Mouse (Mus musculus) myocyte (in vitro differentiated cells): ENCODE data around the gene Gatad2a. TPM values are rescaled to one million over a fixed set of nuclear protein-coding genes. Genes with fewer than 3 reads are reported as not detected.
"Not testable (repeated sequence)": the region's sequence is repeated elsewhere in the genome, so short reads cannot be mapped to it uniquely, and the experiment has no call there.

Source experiments
- H3K27me3 ChIP-seq: one replicate; pipeline ENCODE4 v1.6.1; 2011; ENCODE audit not compliant: control insufficient read depth, insufficient read depth, insufficient read length
- H3K36me3 ChIP-seq: one replicate; pipeline ENCODE4 v1.6.1; 2011; ENCODE audit not compliant: control insufficient read depth, insufficient read depth
- H3K4me2 ChIP-seq: one replicate; pipeline ENCODE4 v1.6.1; 2011; ENCODE audit warnings: low read depth, control low read depth
- H3K4me3 ChIP-seq: one replicate; pipeline ENCODE4 v1.5.1; 2011; ENCODE audit warnings: mild to moderate bottlenecking, control low read depth, moderate library complexity
- H3K79me2 ChIP-seq: one replicate; pipeline ENCODE4 v1.6.1; 2011; ENCODE audit not compliant: control insufficient read depth, insufficient read depth
- H3ac ChIP-seq: one replicate; pipeline ENCODE4 v1.6.1; 2011; ENCODE audit not compliant: control insufficient read depth, insufficient read length
- CEBPB ChIP-seq: IDR thresholded peaks from 2 replicates; pipeline ENCODE4 v1.6.1; 2011; ENCODE audit warnings: mild to moderate bottlenecking, moderate library complexity; ENCODE audit not compliant: poor library complexity, insufficient read depth, severe bottlenecking
- E2F4 ChIP-seq: IDR thresholded peaks from one replicate; pipeline ENCODE4 v1.6.1; 2011; ENCODE audit warnings: mild to moderate bottlenecking, control low read depth, moderate library complexity; ENCODE audit not compliant: insufficient read depth
- MAX ChIP-seq: IDR thresholded peaks from one replicate; pipeline ENCODE4 v1.6.1; 2011; ENCODE audit warnings: low read depth, mild to moderate bottlenecking, control low read depth
- MYOD1 ChIP-seq, 3 experiments: IDR thresholded peaks; one replicate each; pipeline ENCODE4 v1.6.1; 2011; ENCODE audit warnings: control low read depth in 2 of 3, low read depth in 2 of 3, mild to moderate bottlenecking in 2 of 3, moderate library complexity in 1 of 3; ENCODE audit not compliant: insufficient read length in 2 of 3, control insufficient read depth in 1 of 3
- MYOG ChIP-seq, 3 experiments: IDR thresholded peaks; one replicate each; pipeline ENCODE4 v1.6.1; 2011; ENCODE audit warnings: control low read depth in 2 of 3, low read depth in 2 of 3, mild to moderate bottlenecking in 2 of 3; ENCODE audit not compliant: insufficient read length in 2 of 3, control insufficient read depth in 1 of 3, insufficient read depth in 1 of 3
- POLR2A ChIP-seq: IDR thresholded peaks from one replicate; pipeline ENCODE4 v1.6.1; 2011; ENCODE audit warnings: low read depth, mild to moderate bottlenecking, control low read depth, moderate library complexity; ENCODE audit not compliant: insufficient read length
- POLR2AphosphoS2 ChIP-seq: IDR thresholded peaks from one replicate; pipeline ENCODE4 v1.6.1; 2011; ENCODE audit warnings: low read depth, control low read depth; ENCODE audit not compliant: insufficient read length
- REST ChIP-seq: IDR thresholded peaks from one replicate; pipeline ENCODE4 v1.6.1; 2011; ENCODE audit warnings: mild to moderate bottlenecking, control low read depth, moderate library complexity; ENCODE audit not compliant: insufficient read depth, insufficient read length
- SRF ChIP-seq: IDR thresholded peaks from one replicate; pipeline ENCODE4 v1.6.1; 2011; ENCODE audit warnings: low read depth; ENCODE audit not compliant: control insufficient read depth, insufficient read length
- TCF12 ChIP-seq: IDR thresholded peaks from one replicate; pipeline ENCODE4 v1.6.1; 2011; ENCODE audit warnings: mild to moderate bottlenecking, control low read depth; ENCODE audit not compliant: poor library complexity, insufficient read depth, severe bottlenecking
- TCF3 ChIP-seq: IDR thresholded peaks from one replicate; pipeline ENCODE4 v1.6.1; 2011; ENCODE audit warnings: low read depth, control low read depth; ENCODE audit not compliant: insufficient read length
- USF1 ChIP-seq: IDR thresholded peaks from one replicate; pipeline ENCODE4 v1.6.1; 2011; ENCODE audit warnings: low read depth, mild to moderate bottlenecking, control low read depth, moderate library complexity
- polyA plus RNA-seq: library from polyadenylated mRNA; unstranded; fragments of >200 nt; fragmentation: generic; extraction: Trizol; gene quantifications from one replicate; pipeline ENCODE4 v1.2.1, GENCODE M21; 2012; ENCODE audit warnings: missing spikeins

Gene Gatad2a
- polyA plus RNA-seq, 1 experiment, result 46.7 TPM

- TF ChIP-seq MYOG (IDR thresholded peaks at IDR 0.05; ENCODE audit: control insufficient read depth in 1 of 3, insufficient read depth in 1 of 3, insufficient read length in 2 of 3, low read depth in 2 of 3), result no peak
- no peak for TF ChIP-seq MYOD1 (IDR thresholded peaks at IDR 0.05; ENCODE audit: control insufficient read depth in 1 of 3, insufficient read length in 2 of 3, low read depth in 2 of 3)
- no peak for TF ChIP-seq TCF3
- no peak for TF ChIP-seq POLR2A
- no peak for TF ChIP-seq E2F4
- no peak for TF ChIP-seq MAX
- TF ChIP-seq SRF, result no peak
- no peak for TF ChIP-seq USF1
- TF ChIP-seq REST, result no peak
- no peak for TF ChIP-seq TCF12
- TF ChIP-seq CEBPB, result no peak
- no peak for TF ChIP-seq POLR2AphosphoS2
- Histone ChIP-seq H3K4me3 (peak overlapping the region; percentile 42), H3ac (peak overlapping the region; percentile 19), H3K36me3 (no peaks in the 10 kb centered on the region), H3K27me3 (no peaks in the 10 kb centered on the region), H3K79me2 (peaks cover 39% of the 10 kb centered on the region), H3K4me2 (peak overlapping the region; percentile 92)
Observed at GRCm38 (mm10) chr8:69995422-69995775, 785 bp downstream of the Gatad2a start.

DNA sequence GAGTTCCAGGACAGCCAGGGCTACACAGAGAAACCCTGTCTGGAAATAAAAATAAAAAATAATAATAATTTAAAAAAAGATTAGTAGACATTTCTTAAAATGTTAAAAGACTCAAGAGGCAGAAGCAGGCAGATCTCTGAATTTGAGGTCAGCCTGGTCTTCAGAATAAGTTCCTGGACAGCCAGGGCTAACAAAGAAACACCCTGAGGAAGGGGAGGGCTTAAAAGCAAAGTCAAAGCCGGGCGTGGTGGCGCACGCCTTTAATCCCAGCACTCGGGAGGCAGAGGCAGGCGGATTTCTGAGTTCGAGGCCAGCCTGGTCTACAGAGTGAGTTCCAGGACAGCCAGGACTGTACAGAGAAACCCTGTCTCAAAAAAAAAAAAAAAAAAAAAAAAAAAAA is 7.2 kb downstream of the Gatad2a start:
- not testable (repeated sequence) for H3K36me3 ChIP-seq, H3K27me3 ChIP-seq, H3ac ChIP-seq, H3K4me2 ChIP-seq, H3K4me3 ChIP-seq
- H3K79me2 ChIP-seq, result peaks cover 38% of the 10 kb centered on the region

GRCm38 (mm10) chr8:69987744-69988143 is 8.4 kb downstream of the Gatad2a start:
- Histone ChIP-seq H3K27me3 (no peaks in the 10 kb centered on the region), H3ac (no peak overlapping the region), H3K36me3 (no peaks in the 10 kb centered on the region), H3K4me3 (no peak overlapping the region), H3K4me2 (no peak overlapping the region), H3K79me2 (peaks cover 34% of the 10 kb centered on the region)
- TF ChIP-seq E2F4 (no peak), TCF3 (no peak), USF1 (no peak), MYOG (IDR thresholded peaks at IDR 0.05; ENCODE audit: control insufficient read depth in 1 of 3, insufficient read depth in 1 of 3, insufficient read length in 2 of 3, low read depth in 2 of 3) (no peak), MAX (no peak), TCF12 (no peak), REST (no peak), SRF (no peak), POLR2AphosphoS2 (no peak), POLR2A (no peak)

- peaks cover 25% of the 10 kb centered on the region for H3K79me2 ChIP-seq
- no peaks in the 10 kb centered on the region for H3K36me3 ChIP-seq
- H3K4me3 ChIP-seq, result no peak overlapping the region
- H3ac ChIP-seq, result no peak overlapping the region
- no peak overlapping the region for H3K4me2 ChIP-seq
- no peaks in the 10 kb centered on the region for H3K27me3 ChIP-seq
- no peak for TF ChIP-seq MAX
- no peak for TF ChIP-seq USF1
Observed at GRCm38 (mm10) chr8:69984876-69985553, 11.2 kb downstream of the Gatad2a start.

- Histone ChIP-seq H3K27me3 (no peaks in the 10 kb centered on the region), H3K36me3 (no peaks in the 10 kb centered on the region), H3ac (no peak overlapping the region), H3K4me2 (no peak overlapping the region), H3K4me3 (no peak overlapping the region), H3K79me2 (peaks cover 14% of the 10 kb centered on the region)
- no peak for TF ChIP-seq USF1
- TF ChIP-seq MAX, result no peak
- no peak for TF ChIP-seq E2F4
- TF ChIP-seq TCF3, result no peak
Observed at GRCm38 (mm10) chr8:69978456-69978855, 17.7 kb downstream of the Gatad2a start.

DNA sequence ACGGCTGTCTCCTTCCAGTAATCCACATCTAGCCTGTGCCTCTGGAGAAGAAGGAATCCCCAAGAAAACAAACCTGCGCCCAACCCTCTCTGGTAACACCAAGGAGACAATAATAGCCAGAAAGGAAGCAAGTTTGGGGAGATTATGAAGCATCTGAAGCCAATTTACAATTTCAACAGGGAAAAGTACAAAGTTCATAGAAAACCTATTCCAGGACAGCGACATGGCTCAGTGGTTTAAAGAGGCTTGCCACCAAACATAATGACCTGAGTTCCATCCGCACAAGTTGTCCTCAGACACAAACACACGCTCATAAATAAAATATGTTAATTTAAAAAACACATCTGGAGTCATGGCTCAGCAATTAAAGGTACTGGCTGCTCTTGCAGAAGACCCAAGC is 21.4 kb downstream of the Gatad2a start:
- Histone ChIP-seq H3K27me3 (no peaks in the 10 kb centered on the region), H3K36me3 (no peaks in the 10 kb centered on the region), H3K4me3 (peak overlapping the region; percentile 55), H3K4me2 (peak overlapping the region; percentile 98), H3ac (no peak overlapping the region), H3K79me2 (peaks cover 40% of the 10 kb centered on the region)
- no peak for TF ChIP-seq MAX
- TF ChIP-seq USF1, result no peak
- TF ChIP-seq MYOG (IDR thresholded peaks at IDR 0.05; ENCODE audit: control insufficient read depth in 1 of 3, insufficient read depth in 1 of 3, insufficient read length in 2 of 3, low read depth in 2 of 3), result no peak
- TF ChIP-seq POLR2AphosphoS2, result no peak
